Mouse (Mus musculus): Measurements from ENCODE around the gene Olfr668.
"Not testable (repeated sequence)": the region's sequence is repeated elsewhere in the genome, so short reads cannot be mapped to it uniquely, and the experiment has no call there.

DNA sequence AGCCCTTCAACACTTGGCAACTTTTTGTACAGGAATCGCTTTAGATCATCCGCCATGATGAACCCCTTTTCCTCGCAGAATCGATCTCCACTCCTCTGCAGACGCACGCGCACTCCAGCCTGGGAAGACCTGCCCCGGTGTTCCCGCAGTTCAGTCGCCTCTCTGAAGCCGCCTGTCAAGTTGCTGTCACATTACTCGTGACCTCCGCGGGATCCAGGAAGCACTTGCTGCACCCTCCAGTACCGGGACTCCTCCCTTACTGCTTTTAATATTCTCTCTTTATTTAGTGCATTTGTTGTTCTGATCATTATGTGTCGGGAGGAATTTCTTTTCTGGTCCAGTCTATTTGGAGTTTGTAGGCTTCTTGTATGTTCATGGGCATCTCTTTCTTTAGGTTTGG is 22.4 kb upstream of the Olfr668 start:
- TF ChIP-seq CTCF (IDR thresholded peaks at IDR 0.05; ENCODE audit: extremely low read depth, insufficient read length, insufficient replicate concordance, low read depth, low read length); POLR2A (IDR thresholded peaks at IDR 0.05; ENCODE audit: low read depth, low read length): not testable (repeated sequence)
